Mouse (Mus musculus) liver, adult 2 months (tissue): ENCODE results near the gene Dnttip2.

ENCODE experiments used
- CTCF ChIP-seq: fragments of 200-500 bp; IDR thresholded peaks from 2 replicates; pipeline ENCODE4 v1.5.1; 2011; ENCODE audit warnings: low read depth, low read length, control low read depth
- POLR2A ChIP-seq: fragments of 200-500 bp; IDR thresholded peaks from 2 replicates; pipeline ENCODE4 v1.6.1; 2011; ENCODE audit warnings: low read length, control low read depth; ENCODE audit not compliant: insufficient read depth; ENCODE audit errors: extremely low read depth

- no peak for TF ChIP-seq CTCF
- TF ChIP-seq POLR2A = peak; percentile 33; the same call in 1 of the 2 replicates
Observed at GRCm38 (mm10) chr3:122293223-122293953, 19.2 kb downstream of the Dnttip2 start.
